Mouse (Mus musculus) liver, postnatal 0 days (tissue): ENCODE measurements around the gene Cd300ld5. TPM values are rescaled to one million over a fixed set of nuclear protein-coding genes. Genes with fewer than 3 reads are reported as not detected.

Experiments used
- ATAC-seq: fragments of 200-750 bp; cut with Nextera tagmentation; 2 replicates; pipeline ENCODE4 v1.8.0; 2017; ENCODE audit warnings: mild to moderate bottlenecking, moderate library complexity
- DNase-seq: peaks from one replicate; pipeline ENCODE4 v3.0.0-alpha.2; 2016
- H3K27ac ChIP-seq: fragments of 300-500 bp; sonication (generic); 2 replicates; pipeline ENCODE4 v1.5.1; 2014; ENCODE audit warnings: antibody characterized with exemption, moderate library complexity, mild to moderate bottlenecking, low read depth
- H3K27me3 ChIP-seq: fragments of 300-500 bp; sonication (generic); 2 replicates; pipeline ENCODE4 v1.6.1; 2014; ENCODE audit warnings: low read length, control low read depth, mixed read lengths; ENCODE audit not compliant: insufficient read depth
- H3K36me3 ChIP-seq: fragments of 300-500 bp; sonication (generic); replicated peaks from 2 replicates; pipeline ENCODE4 v1.6.1; 2014; ENCODE audit warnings: mild to moderate bottlenecking, control low read depth, low read length, moderate library complexity, mixed read lengths; ENCODE audit not compliant: insufficient read depth
- H3K4me1 ChIP-seq: fragments of 300-500 bp; sonication (generic); 2 replicates; pipeline ENCODE4 v1.6.1; 2014; ENCODE audit warnings: antibody characterized with exemption, mild to moderate bottlenecking, control low read depth; ENCODE audit not compliant: insufficient read depth
- H3K4me2 ChIP-seq: fragments of 300-500 bp; sonication (generic); 2 replicates; pipeline ENCODE4 v1.6.1; 2014; ENCODE audit warnings: low read depth, mild to moderate bottlenecking, low read length, moderate library complexity, mixed read lengths
- H3K4me3 ChIP-seq: fragments of 300-500 bp; sonication (generic); 2 replicates; pipeline ENCODE4 v1.5.1; 2014; ENCODE audit warnings: low read depth, low read length
- H3K9ac ChIP-seq: fragments of 300-500 bp; sonication (generic); replicated peaks from 2 replicates; pipeline ENCODE4 v1.6.1; 2014; ENCODE audit warnings: mild to moderate bottlenecking, moderate library complexity
- H3K9me3 ChIP-seq: fragments of 300-500 bp; sonication (generic); 2 replicates; pipeline ENCODE4 v1.6.1; 2016; ENCODE audit warnings: mild to moderate bottlenecking, control low read depth, low read length, mixed read lengths
- CTCF ChIP-seq: sonication (generic); IDR thresholded peaks from 2 replicates; pipeline ENCODE4 v1.5.1; 2016; ENCODE audit warnings: antibody characterized with exemption, low read depth
- EP300 ChIP-seq: IDR thresholded peaks from 2 replicates; pipeline ENCODE4 v1.6.1; 2016; ENCODE audit warnings: antibody characterized with exemption, low read depth, mild to moderate bottlenecking
- WGBS: fragments of 180-500 bp; shearing (Covaris S2); extraction: QIAGEN DNeasy Blood & Tissue Kit; methylation state at CpG from one replicate; pipeline ENCODE4 v1.1.7; 2014; ENCODE audit not compliant: insufficient replicate concordance; 5-methylcytosine and 5-hydroxymethylcytosine counted together
- polyA plus RNA-seq: library from polyadenylated mRNA; unstranded; fragments of >200 nt; fragmentation: Nextera tagmentation; extraction: Ambion mirVana; gene quantifications from 2 replicates; pipeline ENCODE4 v1.2.1, GENCODE M21; 2015

The Cd300ld5 gene
- polyA plus RNA-seq, 1 experiment from 2014 or later: not detected

GRCm38 (mm10) chr11:115004070-115004469 lies 33.5 kb downstream of the Cd300ld5 start:
- peak overlapping the region; percentile 70 for H3K27ac ChIP-seq
- 0 out of 2 replicates have a peak, but pooled peaks cover 5% of the 10 kb centered on the region for H3K4me1 ChIP-seq

GRCm38 (mm10) chr11:115001474-115002040 lies 36.0 kb downstream of the Cd300ld5 start, which contains the start of gene Cd300c2:
Gene Cd300c2 (minus strand): TSS chr11:115001880.
- Histone ChIP-seq H3K27ac (peak within 1 kb of the TSS; percentile 64), H3K9ac (no peak within 1 kb of the TSS), H3K4me2 (peak within 1 kb of the TSS; percentile 44; the same call in 1 of the 2 replicates), H3K36me3 (no peaks in the 10 kb centered on the region), H3K4me1 (0 out of 2 replicates have a peak, but pooled peaks cover 5% of the 10 kb centered on the region), H3K27me3 (no peaks in the 10 kb centered on the region), H3K9me3 (no peaks in the 10 kb centered on the region), H3K4me3 (no peak within 1 kb of the TSS)
- 44% methylated on average over 7 of the region's 7 CpGs for WGBS
- TF ChIP-seq CTCF (no peak), EP300 (no peak)
- DNase-seq: no peak
- ATAC-seq: no peak

More at GRCm38 (mm10) chr11:115004070-115004469, 33.5 kb downstream of the Cd300ld5 start:
- Histone ChIP-seq H3K9ac (no peak overlapping the region), H3K9me3 (no peaks in the 10 kb centered on the region), H3K27me3 (no peaks in the 10 kb centered on the region), H3K4me3 (no peak overlapping the region), H3K4me2 (no peak overlapping the region), H3K36me3 (no peaks in the 10 kb centered on the region)
- peak; percentile 34 for DNase-seq
- 37% methylated on average over 5 of the region's 5 CpGs for WGBS
- ATAC-seq: peak; percentile 55
- TF ChIP-seq CTCF (no peak), EP300 (no peak)

- Histone ChIP-seq H3K4me3 (no peak within 1 kb of the TSS), H3K9me3 (no peaks in the 10 kb centered on the region), H3K4me2 (no peak within 1 kb of the TSS), H3K27ac (no peak within 1 kb of the TSS), H3K9ac (no peak within 1 kb of the TSS), H3K36me3 (no peaks in the 10 kb centered on the region), H3K27me3 (no peaks in the 10 kb centered on the region), H3K4me1 (no peaks in the 10 kb centered on the region)
- TF ChIP-seq CTCF (no peak), EP300 (no peak)
- no peak for ATAC-seq
- no peak for DNase-seq
- 37% methylated on average over 4 of the region's 4 CpGs for WGBS
These were observed 47.8 kb downstream of the Cd300ld5 start, which contains the start of gene Cd300ld for GRCm38 (mm10) chr11:114989793-114990192. Gene Cd300ld (minus strand): TSS chr11:114989922.

- no peak overlapping the region for H3K4me2 ChIP-seq
- H3K27ac ChIP-seq: no peak overlapping the region
- WGBS: 67% methylated on average over 4 of the region's 4 CpGs
- H3K9ac ChIP-seq: no peak overlapping the region
- ATAC-seq: no peak
- H3K36me3 ChIP-seq: no peaks in the 10 kb centered on the region
- H3K4me3 ChIP-seq: no peak overlapping the region
- DNase-seq: no peak
- H3K27me3 ChIP-seq: no peaks in the 10 kb centered on the region
- no peaks in the 10 kb centered on the region for H3K9me3 ChIP-seq
- TF ChIP-seq CTCF: no peak
- TF ChIP-seq EP300: no peak
- H3K4me1 ChIP-seq: no peaks in the 10 kb centered on the region
These were observed 55.7 kb downstream of the Cd300ld5 start for GRCm38 (mm10) chr11:114981866-114982265.

Other genes with a start within 250 kb of the Cd300ld5 start
- gene Btbd17, start 241.8 kb downstream of the Cd300ld5 start, polyA plus RNA-seq: not detected in 2 replicates
- not detected in 2 replicates for gene Gpr142, start 238.8 kb downstream of the Cd300ld5 start, polyA plus RNA-seq
- gene Gprc5c, start 186.6 kb downstream of the Cd300ld5 start, polyA plus RNA-seq: 23.2 and 24.9 TPM in 2 replicates
- 7.7 and 9.7 TPM in 2 replicates for gene Cd300a, start 147.7 kb downstream of the Cd300ld5 start, polyA plus RNA-seq
- 1.8 and 2.5 TPM in 2 replicates for gene Cd300lb, start 103.4 kb downstream of the Cd300ld5 start, polyA plus RNA-seq
- 0.29 TPM in 1 of 2 replicates, not detected in the other for gene Cd300c, start 68.6 kb downstream of the Cd300ld5 start, polyA plus RNA-seq
- 2.2 and 2.4 TPM in 2 replicates for gene Cd300ld, start 47.8 kb downstream of the Cd300ld5 start, polyA plus RNA-seq
- gene Cd300c2, start 35.9 kb downstream of the Cd300ld5 start, polyA plus RNA-seq: 16.3 and 17.3 TPM in 2 replicates
- not detected in 2 replicates for gene Cd300ld2, start 21.6 kb downstream of the Cd300ld5 start, polyA plus RNA-seq
- not detected in 2 replicates for gene Cd300ld4, start 10.8 kb downstream of the Cd300ld5 start, polyA plus RNA-seq
- not detected in 2 replicates for gene Cd300ld3, start 10.6 kb upstream of the Cd300ld5 start, polyA plus RNA-seq
- gene Cd300e, start 24.4 kb upstream of the Cd300ld5 start, polyA plus RNA-seq: 0.98 and 1.1 TPM in 2 replicates
- gene Rab37, start 53.7 kb upstream of the Cd300ld5 start, polyA plus RNA-seq: 2.5 and 3.1 TPM in 2 replicates
- gene Cd300lf, start 96.2 kb upstream of the Cd300ld5 start, polyA plus RNA-seq: 8.5 and 9.3 TPM in 2 replicates
- gene Slc9a3r1, start 125.6 kb upstream of the Cd300ld5 start, polyA plus RNA-seq: 101 and 115 TPM in 2 replicates
- 5.7 and 7.1 TPM in 2 replicates for gene Tmem104, start 149.7 kb upstream of the Cd300ld5 start, polyA plus RNA-seq
- gene Nat9, start 150.1 kb upstream of the Cd300ld5 start, polyA plus RNA-seq: 16.5 and 16.7 TPM in 2 replicates
- 0.04 and 0.09 TPM in 2 replicates for gene Grin2c, start 229.5 kb upstream of the Cd300ld5 start, polyA plus RNA-seq
- 7.0 and 7.3 TPM in 2 replicates for gene Fdxr, start 239.3 kb upstream of the Cd300ld5 start, polyA plus RNA-seq